Mouse (Mus musculus) midbrain, embryonic 14.5 days (tissue): Measurements from ENCODE around the gene Jpt1. TPM values are rescaled to one million over a fixed set of nuclear protein-coding genes. Genes with fewer than 3 reads are reported as not detected.
"Not testable (repeated sequence)": the region's sequence is repeated elsewhere in the genome, so short reads cannot be mapped to it uniquely, and the experiment has no call there.

Experiments
- ATAC-seq: fragments of 200-750 bp; cut with Nextera tagmentation; 2 replicates; pipeline ENCODE4 v1.8.0; 2017; ENCODE audit warnings: moderate number of reproducible peaks, moderate library complexity; ENCODE audit not compliant: low FRiP score, low TSS enrichment
- DNase-seq: peaks from one replicate; pipeline ENCODE4 v3.0.0-alpha.2; 2015
- H3K27ac ChIP-seq: fragments of 300-500 bp; sonication (generic); replicated peaks from 2 replicates; pipeline ENCODE4 v1.5.1; 2014; ENCODE audit warnings: mild to moderate bottlenecking, low read depth, low read length, moderate library complexity
- H3K27me3 ChIP-seq: fragments of 300-500 bp; sonication (generic); 2 replicates; pipeline ENCODE4 v1.6.1; 2014; ENCODE audit warnings: low read length, control low read depth, mixed read lengths; ENCODE audit not compliant: control insufficient read depth, insufficient read depth
- H3K36me3 ChIP-seq: fragments of 300-500 bp; sonication (generic); 2 replicates; pipeline ENCODE4 v1.6.1; 2014; ENCODE audit warnings: low read length, control low read depth; ENCODE audit not compliant: control insufficient read depth, insufficient read depth
- H3K4me1 ChIP-seq: fragments of 300-500 bp; sonication (generic); 2 replicates; pipeline ENCODE4 v1.6.1; 2014; ENCODE audit warnings: mild to moderate bottlenecking, antibody characterized with exemption, low read length, control low read depth; ENCODE audit not compliant: control insufficient read depth, insufficient read depth
- H3K4me2 ChIP-seq: fragments of 300-500 bp; sonication (generic); 2 replicates; pipeline ENCODE4 v1.6.1; 2014; ENCODE audit warnings: mild to moderate bottlenecking, low read length, moderate library complexity
- H3K4me3 ChIP-seq: fragments of 300-500 bp; sonication (generic); replicated peaks from 2 replicates; pipeline ENCODE4 v1.5.1; 2014; ENCODE audit warnings: low read depth, low read length
- H3K9ac ChIP-seq: fragments of 300-500 bp; sonication (generic); replicated peaks from 2 replicates; pipeline ENCODE4 v1.6.1; 2014; ENCODE audit warnings: mild to moderate bottlenecking, low read length, moderate library complexity
- H3K9me3 ChIP-seq: fragments of 300-500 bp; sonication (generic); 2 replicates; pipeline ENCODE4 v1.6.1; 2016; ENCODE audit warnings: low read length, control low read depth, mixed read lengths; ENCODE audit not compliant: control insufficient read depth
- WGBS: fragments of 180-500 bp; shearing (Covaris S2); extraction: QIAGEN DNeasy Blood & Tissue Kit; methylation state at CpG from one replicate; pipeline ENCODE4 v1.1.7; 2014; 5-methylcytosine and 5-hydroxymethylcytosine counted together
- polyA plus RNA-seq: library from polyadenylated mRNA; unstranded; fragments of >200 nt; fragmentation: Nextera tagmentation; extraction: Ambion mirVana; gene quantifications from 2 replicates; pipeline ENCODE4 v1.2.1, GENCODE M21; 2014

Jpt1 gene
- polyA plus RNA-seq, 1 experiment from 2014 or later = 1,631 TPM

DNA sequence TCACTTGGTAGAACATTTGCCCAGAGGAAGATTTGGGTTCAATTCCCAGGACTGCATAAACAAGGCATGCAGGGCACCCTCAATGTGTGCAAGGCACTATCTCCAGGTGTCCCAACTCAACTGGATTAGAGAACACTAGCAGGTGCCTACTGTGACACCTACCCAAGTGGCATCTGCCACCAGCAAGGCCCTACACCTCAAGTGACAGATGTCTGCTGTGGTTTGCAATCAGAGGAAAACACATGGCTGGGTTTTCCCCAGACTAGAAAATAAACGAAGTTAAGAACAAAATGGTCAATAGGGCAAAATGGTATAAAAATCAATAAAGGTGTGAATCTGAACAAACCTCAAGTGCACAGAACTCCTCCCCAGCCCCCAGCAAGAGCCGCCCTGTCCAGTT lies 6.1 kb downstream of the Jpt1 start:
- H3K9me3 ChIP-seq = no peaks in the 10 kb centered on the region
- no peak overlapping the region for H3K27ac ChIP-seq
- peaks cover 47% of the 10 kb centered on the region for H3K4me1 ChIP-seq
- no peak overlapping the region for H3K4me3 ChIP-seq
- DNase-seq (no peak), ATAC-seq (no peak)
- no peak overlapping the region for H3K4me2 ChIP-seq
- no peaks in the 10 kb centered on the region for H3K27me3 ChIP-seq
- no peak overlapping the region for H3K9ac ChIP-seq
- peaks cover 22% of the 10 kb centered on the region for H3K36me3 ChIP-seq
- WGBS = 89% methylated on average over 2 of the region's 2 CpGs

DNA sequence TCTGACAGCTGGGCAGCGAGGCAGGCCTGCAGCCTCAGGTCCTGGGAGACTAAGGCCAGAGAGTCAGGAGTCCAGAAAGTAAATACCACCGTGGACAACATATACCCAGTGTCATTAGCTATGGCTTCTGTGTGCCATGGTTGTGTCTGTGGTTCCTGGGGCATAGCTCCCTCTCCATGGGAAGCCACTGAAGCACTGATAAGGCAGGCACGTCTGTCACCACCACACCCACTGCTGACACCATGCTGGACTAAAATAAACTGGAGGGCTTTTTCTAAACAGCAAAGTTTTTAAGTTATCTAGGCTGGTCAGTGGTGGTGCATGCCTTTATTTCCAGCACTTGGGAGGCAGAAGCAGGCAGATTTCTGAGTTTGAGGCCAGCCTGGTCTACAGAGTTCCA lies 7.6 kb downstream of the Jpt1 start:
- Histone ChIP-seq H3K9me3 (no peaks in the 10 kb centered on the region), H3K9ac (no peak overlapping the region), H3K4me3 (no peak overlapping the region), H3K27ac (no peak overlapping the region), H3K4me1 (peaks cover 47% of the 10 kb centered on the region), H3K4me2 (no peak overlapping the region), H3K36me3 (peaks cover 36% of the 10 kb centered on the region), H3K27me3 (no peaks in the 10 kb centered on the region)
- WGBS = 68% methylated on average over 3 of the region's 3 CpGs
- ATAC-seq = no peak
- no peak for DNase-seq

DNA sequence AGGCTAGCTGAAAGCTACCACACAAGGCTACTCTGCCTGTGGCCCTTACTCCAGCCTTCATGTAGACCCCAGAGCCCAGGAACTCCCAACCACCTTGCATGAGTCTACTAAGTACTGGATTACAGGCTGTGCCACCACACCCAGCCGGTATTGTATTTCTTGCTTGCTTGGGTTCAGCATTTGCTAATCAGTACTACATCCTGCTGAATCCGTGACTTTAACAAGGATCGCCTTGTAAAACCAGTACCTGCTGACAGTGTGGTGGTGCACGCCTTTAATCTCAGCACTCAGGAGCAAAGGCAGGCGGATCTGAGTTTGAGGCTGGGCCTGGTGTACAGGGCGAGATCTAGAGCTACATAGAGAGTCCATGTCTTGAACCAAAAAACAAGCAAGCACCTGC lies 11.6 kb downstream of the Jpt1 start:
- H3K9me3 ChIP-seq = no peaks in the 10 kb centered on the region

DNA sequence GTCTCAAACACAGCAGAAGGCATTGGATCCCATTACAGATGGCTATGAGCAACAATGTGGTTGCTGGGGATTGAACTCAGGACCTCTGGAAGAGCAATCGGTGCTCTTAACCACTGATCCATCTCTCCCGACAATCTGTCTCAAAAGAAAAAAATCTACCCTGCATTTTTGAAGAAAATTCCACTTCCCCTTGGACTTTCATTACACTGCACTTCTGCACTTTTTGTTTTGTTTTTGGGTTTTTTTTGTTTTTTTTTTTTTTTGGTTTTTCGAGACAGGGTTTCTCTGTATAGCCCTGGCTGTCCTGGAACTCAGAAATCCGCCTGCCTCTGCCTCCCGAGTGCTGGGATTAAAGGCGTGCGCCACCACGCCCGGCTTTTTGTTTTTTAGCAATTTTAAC lies 17.6 kb downstream of the Jpt1 start:
- 95% methylated on average over 9 of the region's 9 CpGs for WGBS
- H3K4me2 ChIP-seq, H3K27me3 ChIP-seq, ATAC-seq, H3K4me3 ChIP-seq, H3K4me1 ChIP-seq, H3K27ac ChIP-seq, H3K9ac ChIP-seq, H3K9me3 ChIP-seq: not testable (repeated sequence)
- peaks cover 52% of the 10 kb centered on the region for H3K36me3 ChIP-seq
- DNase-seq = peak; percentile 5

More for the DNA sequence above, 11.6 kb downstream of the Jpt1 start:
- 97% methylated on average over 6 of the region's 6 CpGs for WGBS
- H3K4me2 ChIP-seq = no peak overlapping the region
- ATAC-seq = no peak
- H3K27me3 ChIP-seq = no peaks in the 10 kb centered on the region
- H3K9ac ChIP-seq = no peak overlapping the region
- peaks cover 72% of the 10 kb centered on the region for H3K36me3 ChIP-seq
- H3K4me1 ChIP-seq = peaks cover 13% of the 10 kb centered on the region
- no peak for DNase-seq
- H3K4me3 ChIP-seq = no peak overlapping the region
- no peak overlapping the region for H3K27ac ChIP-seq

DNA sequence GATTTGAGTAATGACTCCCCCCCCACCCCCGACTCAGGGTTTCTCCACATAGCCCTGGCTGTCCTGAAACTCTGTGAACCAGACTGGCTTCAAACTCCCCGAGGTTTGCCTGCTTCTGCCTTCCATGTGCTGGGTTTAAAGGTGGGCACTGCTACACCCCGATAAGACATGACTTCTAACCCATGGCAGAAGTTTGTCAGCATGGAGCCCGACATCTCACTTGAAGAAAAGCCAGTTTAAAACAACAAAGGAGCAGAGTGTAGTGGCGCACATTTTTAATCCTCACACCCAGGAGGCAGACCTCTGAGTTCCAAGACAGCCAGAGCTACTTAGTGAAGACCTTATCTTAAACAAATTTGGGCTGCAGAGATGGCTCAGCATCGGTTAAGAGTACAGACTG lies 21.8 kb downstream of the Jpt1 start:
- H3K27me3 ChIP-seq = no peaks in the 10 kb centered on the region
- H3K27ac ChIP-seq = no peak overlapping the region
- ATAC-seq (no peak), DNase-seq (no peak)
- 32% methylated on average over 6 of the region's 6 CpGs for WGBS
- H3K9ac ChIP-seq = peak overlapping the region; percentile 74
- no peaks in the 10 kb centered on the region for H3K9me3 ChIP-seq
- H3K4me3 ChIP-seq = peak overlapping the region; percentile 59
- H3K4me1 ChIP-seq = peaks cover 17% of the 10 kb centered on the region; the same call in 1 of the 2 replicates
- H3K36me3 ChIP-seq = peaks cover 29% of the 10 kb centered on the region
- peak overlapping the region; percentile 70 for H3K4me2 ChIP-seq

DNA sequence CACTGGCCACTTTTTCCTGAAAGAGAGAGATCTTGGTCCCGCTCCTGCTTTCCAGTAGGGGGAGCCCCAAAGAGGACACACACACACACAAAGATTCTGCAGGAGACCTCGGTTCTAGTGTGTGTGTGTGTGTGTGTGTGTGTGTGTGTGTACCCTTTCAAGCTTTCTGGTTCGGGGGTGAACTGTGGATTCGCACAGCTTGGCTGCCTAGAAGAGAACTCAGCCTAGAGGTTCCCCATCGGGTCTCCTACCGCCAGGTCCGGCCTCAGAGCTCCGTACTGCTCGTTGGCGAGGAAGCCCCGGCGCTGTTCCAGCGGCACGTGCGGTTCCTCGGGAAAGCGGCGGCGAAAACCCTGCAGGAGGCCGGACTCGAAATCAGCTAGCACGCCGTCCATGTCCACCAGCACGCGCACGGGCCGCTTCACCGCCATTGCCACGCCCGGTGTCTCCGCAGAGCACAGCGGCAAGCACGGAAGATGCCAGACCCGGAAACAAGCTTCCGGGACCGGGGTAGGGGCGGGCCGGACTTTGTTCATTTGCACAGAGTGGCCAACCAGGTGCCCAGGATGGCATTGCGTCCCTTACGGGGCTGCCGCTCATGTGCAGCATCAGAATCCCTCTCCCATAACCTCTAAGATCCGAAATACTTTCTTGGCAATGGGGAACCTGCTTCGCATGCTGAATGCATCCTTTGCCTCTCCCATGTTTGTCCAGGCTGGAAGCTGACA lies 22.7 kb downstream of the Jpt1 start, which contains the start of gene Nt5c:
Gene Nt5c, minus strand, starts transcription at position 507 of the 728 bp plus-strand sequence.
- H3K4me3 ChIP-seq = peak within 1 kb of the TSS; percentile 59
- peaks cover 22% of the 10 kb centered on the region for H3K36me3 ChIP-seq
- H3K27ac ChIP-seq = peak within 1 kb of the TSS; percentile 87
- no peaks in the 10 kb centered on the region for H3K27me3 ChIP-seq
- WGBS = under 1% methylated on average over 43 of the region's 43 CpGs
- DNase-seq (peak; percentile 88), ATAC-seq (peak; percentile 90)
- peak within 1 kb of the TSS; percentile 70 for H3K4me2 ChIP-seq
- peak within 1 kb of the TSS; percentile 74 for H3K9ac ChIP-seq
- no peaks in the 10 kb centered on the region for H3K9me3 ChIP-seq
- peaks cover 17% of the 10 kb centered on the region; the same call in 1 of the 2 replicates for H3K4me1 ChIP-seq

DNA sequence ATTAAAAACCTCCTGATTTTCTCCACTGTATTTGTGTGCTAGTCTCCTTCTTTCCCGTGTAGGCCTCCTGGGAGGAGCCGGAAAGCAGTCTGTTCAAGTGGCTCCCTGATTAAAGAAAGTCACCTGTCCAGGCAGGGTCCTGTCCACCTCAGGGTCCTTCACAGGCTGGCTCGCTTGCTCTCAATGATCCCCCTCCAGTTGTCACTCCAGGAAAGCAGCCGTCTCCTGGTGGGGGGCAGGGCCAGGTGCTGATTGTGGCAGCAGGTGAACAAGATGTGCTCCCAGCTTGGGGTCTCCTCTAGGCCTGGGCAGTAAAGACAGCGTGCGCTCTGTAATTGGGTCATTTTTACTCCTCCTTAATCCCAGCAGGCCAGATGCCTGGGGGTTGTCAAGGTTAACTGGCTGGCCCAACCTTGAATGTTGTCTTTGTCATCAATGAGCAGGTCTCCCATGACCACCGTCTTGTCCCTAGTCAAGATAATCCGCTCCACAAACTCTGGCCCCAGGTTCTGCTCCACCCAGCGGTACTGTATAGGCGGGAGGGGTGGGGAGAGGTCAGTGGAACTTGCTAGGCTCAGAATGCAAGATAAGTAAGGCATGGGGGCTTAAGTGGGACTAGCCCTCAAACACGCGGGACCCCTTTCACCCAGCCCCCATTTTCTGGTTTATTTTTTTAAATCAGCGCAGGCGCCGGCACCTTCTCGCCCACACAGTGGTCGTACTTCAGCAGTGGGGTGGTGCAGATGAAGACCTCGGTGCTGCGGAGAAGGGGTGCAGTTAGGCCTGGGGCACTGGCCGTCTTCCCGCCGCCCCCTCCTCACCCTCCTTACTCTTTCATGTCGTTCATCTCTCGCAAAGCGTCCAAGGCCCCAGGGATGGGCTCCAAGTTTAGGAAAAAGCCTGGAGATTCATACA lies 23.5 kb downstream of the Jpt1 start:
- peaks cover 23% of the 10 kb centered on the region for H3K36me3 ChIP-seq
- peak overlapping the region; percentile 74 for H3K9ac ChIP-seq
- whole genome bisulfite sequencing = 23% methylated on average over 25 of the region's 25 CpGs
- H3K27ac ChIP-seq = peak overlapping the region; percentile 46; the same call in 1 of the 2 replicates
- no peaks in the 10 kb centered on the region for H3K27me3 ChIP-seq
- no peak; the same call in 1 of the 2 replicates for ATAC-seq
- no peak for DNase-seq
- peaks cover 17% of the 10 kb centered on the region; the same call in 1 of the 2 replicates for H3K4me1 ChIP-seq
- H3K4me3 ChIP-seq = peak overlapping the region; percentile 59
- peak overlapping the region; percentile 70 for H3K4me2 ChIP-seq
- no peaks in the 10 kb centered on the region for H3K9me3 ChIP-seq

DNA sequence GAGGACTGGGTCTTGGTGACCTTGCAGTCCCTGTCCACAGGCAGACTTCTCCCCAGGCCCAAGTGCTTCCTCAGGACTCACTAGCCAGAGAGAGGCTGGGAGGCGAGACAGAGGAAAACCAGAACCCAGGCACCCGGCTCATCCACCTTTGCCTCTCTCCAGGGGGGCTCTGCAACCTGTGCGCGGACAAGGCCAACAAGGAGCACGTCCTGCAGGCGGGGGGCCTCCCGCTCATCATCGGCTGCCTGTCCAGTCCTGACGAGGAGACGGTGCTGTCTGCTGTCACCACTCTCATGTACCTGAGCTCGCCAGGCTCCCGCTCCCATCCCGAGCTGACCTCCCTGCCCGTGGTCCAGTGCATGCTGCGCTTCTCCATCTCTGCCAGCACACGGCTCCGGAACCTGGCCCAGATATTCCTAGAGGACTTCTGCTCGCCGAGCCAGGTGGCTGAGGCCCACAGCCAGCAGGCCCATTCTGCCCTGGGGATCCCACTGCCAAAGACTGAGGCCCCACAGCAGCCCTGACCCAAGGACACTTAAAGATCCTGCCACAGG lies 25.6 kb downstream of the Jpt1 start:
- Histone ChIP-seq H3K9ac (no peak overlapping the region), H3K4me1 (peaks cover 17% of the 10 kb centered on the region; the same call in 1 of the 2 replicates), H3K27me3 (no peaks in the 10 kb centered on the region), H3K4me2 (no peak overlapping the region), H3K27ac (no peak overlapping the region), H3K4me3 (no peak overlapping the region), H3K9me3 (no peaks in the 10 kb centered on the region), H3K36me3 (peaks cover 23% of the 10 kb centered on the region)
- WGBS = 88% methylated on average over 19 of the region's 19 CpGs
- DNase-seq (no peak), ATAC-seq (no peak)
